Mouse (Mus musculus) MEL (cell line): Measurements from ENCODE around the gene Sppl3. TPM values are rescaled to one million over a fixed set of nuclear protein-coding genes. Genes with fewer than 3 reads are reported as not detected.

Source experiments
- DNase-seq: peaks from one replicate; pipeline ENCODE4 v3.0.0; 2011; ENCODE audit warnings: low read depth, low spot score
- H3K27ac ChIP-seq: 2 replicates; pipeline ENCODE4 v1.5.1; 2012; ENCODE audit warnings: low read depth, mild to moderate bottlenecking, control low read depth, low read length, moderate library complexity; ENCODE audit not compliant: control insufficient read depth
- H3K27me3 ChIP-seq, 2 experiments: fragments of 150-350 bp in 1 of 2; sonication (generic) in 1 of 2; 2 replicates each; pipeline ENCODE4 v1.6.1; 2012; ENCODE audit warnings: low read length in 2 of 2, mild to moderate bottlenecking in 2 of 2, improper control_type of control experiment in 1 of 2, moderate library complexity in 1 of 2; ENCODE audit not compliant: insufficient read depth in 2 of 2, control insufficient read depth in 1 of 2
- H3K36me3 ChIP-seq, 2 experiments: 2 replicates each; pipeline ENCODE4 v1.6.1; 2012 to 2014; ENCODE audit warnings: low read length in 2 of 2, improper control_type of control experiment in 1 of 2, inconsistent platforms in 1 of 2, mild to moderate bottlenecking in 1 of 2; ENCODE audit not compliant: insufficient read depth in 2 of 2, control insufficient read depth in 1 of 2
- H3K4me1 ChIP-seq, 2 experiments: fragments of 150-350 bp in 1 of 2; sonication (generic) in 1 of 2; 2 replicates each; pipeline ENCODE4 v1.6.1; 2012; ENCODE audit warnings: low read length in 2 of 2, improper control_type of control experiment in 1 of 2, mild to moderate bottlenecking in 1 of 2; ENCODE audit not compliant: insufficient read depth in 2 of 2, control insufficient read depth in 1 of 2
- H3K4me3 ChIP-seq, 2 experiments: fragments of 150-350 bp in 1 of 2; sonication (generic) in 1 of 2; 2 replicates each; pipeline ENCODE4 v1.5.1; 2012; ENCODE audit warnings: low read depth in 2 of 2, low read length in 2 of 2, mild to moderate bottlenecking in 2 of 2, moderate library complexity in 2 of 2, control low read depth in 1 of 2, improper control_type of control experiment in 1 of 2; ENCODE audit not compliant: control insufficient read depth in 1 of 2, insufficient read depth in 1 of 2
- H3K79me2 ChIP-seq: 2 replicates; pipeline ENCODE4 v1.6.1; 2012; ENCODE audit warnings: mild to moderate bottlenecking, low read length, moderate library complexity; ENCODE audit not compliant: control insufficient read depth, poor library complexity, insufficient read depth
- H3K9ac ChIP-seq: 2 replicates; pipeline ENCODE4 v1.6.1; 2012; ENCODE audit warnings: low read depth, mild to moderate bottlenecking, control low read depth, low read length, moderate library complexity; ENCODE audit not compliant: control insufficient read depth, poor library complexity, severe bottlenecking
- H3K9me3 ChIP-seq: fragments of 150-350 bp; sonication (generic); replicated peaks from 2 replicates; pipeline ENCODE4 v1.6.1; 2012; ENCODE audit warnings: mild to moderate bottlenecking, low read length, improper control_type of control experiment, moderate library complexity; ENCODE audit not compliant: insufficient read depth
- BHLHE40 ChIP-seq: IDR thresholded peaks from 2 replicates; pipeline ENCODE4 v1.6.1; 2012; ENCODE audit warnings: low read depth, mild to moderate bottlenecking, inconsistent platforms, low read length, improper control_type of control experiment, borderline replicate concordance
- CHD1 ChIP-seq: IDR thresholded peaks from 2 replicates; pipeline ENCODE4 v1.6.1; 2012; ENCODE audit warnings: low read depth, mild to moderate bottlenecking, inconsistent platforms, low read length, improper control_type of control experiment
- CTCF ChIP-seq, 3 experiments: IDR thresholded peaks in 2 of 3; conservative IDR thresholded peaks in 1 of 3; 2 replicates each; pipeline ENCODE4 v1.5.1; 2011 to 2012; ENCODE audit warnings: low read length in 3 of 3, low read depth in 2 of 3, mild to moderate bottlenecking in 2 of 3, improper control_type of control experiment in 1 of 3, inconsistent platforms in 1 of 3, mixed read lengths in 1 of 3, moderate library complexity in 1 of 3; ENCODE audit not compliant: control insufficient read depth in 1 of 3, insufficient read depth in 1 of 3, poor library complexity in 1 of 3, severe bottlenecking in 1 of 3
- E2F4 ChIP-seq: IDR thresholded peaks from 2 replicates; pipeline ENCODE4 v1.6.1; 2011; ENCODE audit warnings: low read depth, low read length, improper control_type of control experiment, borderline replicate concordance
- ELF1 ChIP-seq: IDR thresholded peaks from 2 replicates; pipeline ENCODE4 v1.6.1; 2014; ENCODE audit warnings: low read depth, mild to moderate bottlenecking, inconsistent platforms, low read length, improper control_type of control experiment, moderate library complexity
- EP300 ChIP-seq, 2 experiments: IDR thresholded peaks; 2 replicates each; pipeline ENCODE4 v1.6.1; 2011; ENCODE audit warnings: improper control_type of control experiment in 2 of 2, low read length in 2 of 2, low read depth in 1 of 2, mild to moderate bottlenecking in 1 of 2
- ETS1 ChIP-seq: IDR thresholded peaks from 2 replicates; pipeline ENCODE4 v1.6.1; 2012; ENCODE audit warnings: low read depth, mild to moderate bottlenecking, inconsistent platforms, low read length, improper control_type of control experiment, moderate library complexity
- GATA1 ChIP-seq: IDR thresholded peaks from 2 replicates; pipeline ENCODE4 v1.6.1; 2011; ENCODE audit warnings: low read depth, low read length, improper control_type of control experiment
- HCFC1 ChIP-seq: IDR thresholded peaks from 2 replicates; pipeline ENCODE4 v1.6.1; 2012; ENCODE audit warnings: low read depth, mild to moderate bottlenecking, inconsistent platforms, low read length, improper control_type of control experiment, moderate library complexity
- JUND ChIP-seq: IDR thresholded peaks from 2 replicates; pipeline ENCODE4 v1.6.1; 2011; ENCODE audit warnings: low read depth, mild to moderate bottlenecking, improper control_type of control experiment, low read length
- MAFK ChIP-seq: IDR thresholded peaks from 2 replicates; pipeline ENCODE4 v1.6.1; 2011; ENCODE audit warnings: low read depth, mild to moderate bottlenecking, low read length, improper control_type of control experiment, borderline replicate concordance
- MAX ChIP-seq: IDR thresholded peaks from 2 replicates; pipeline ENCODE4 v1.6.1; 2011; ENCODE audit warnings: low read length, improper control_type of control experiment
- MAZ ChIP-seq: IDR thresholded peaks from 2 replicates; pipeline ENCODE4 v1.6.1; 2012; ENCODE audit warnings: low read depth, mild to moderate bottlenecking, inconsistent platforms, low read length, improper control_type of control experiment
- MEF2A ChIP-seq: IDR thresholded peaks from 2 replicates; pipeline ENCODE4 v1.6.1; 2014; ENCODE audit warnings: low read depth, mild to moderate bottlenecking, inconsistent platforms, low read length, improper control_type of control experiment; ENCODE audit not compliant: poor library complexity, insufficient replicate concordance, severe bottlenecking; ENCODE audit errors: extremely low read depth
- MXI1 ChIP-seq: IDR thresholded peaks from 2 replicates; pipeline ENCODE4 v1.6.1; 2011; ENCODE audit warnings: mild to moderate bottlenecking, low read depth, low read length, improper control_type of control experiment
- MYC ChIP-seq: IDR thresholded peaks from 2 replicates; pipeline ENCODE4 v1.6.1; 2011; ENCODE audit warnings: low read depth, mild to moderate bottlenecking, low read length, improper control_type of control experiment, moderate library complexity
- NELFE ChIP-seq: IDR thresholded peaks from 2 replicates; pipeline ENCODE4 v1.6.1; 2011; ENCODE audit warnings: low read depth, low read length, improper control_type of control experiment
- NRF1 ChIP-seq: IDR thresholded peaks from 2 replicates; pipeline ENCODE4 v1.6.1; 2014; ENCODE audit warnings: low read depth, mild to moderate bottlenecking, inconsistent platforms, low read length, improper control_type of control experiment, moderate library complexity; ENCODE audit not compliant: poor library complexity, insufficient read depth, severe bottlenecking
- POLR2A ChIP-seq, 2 experiments: IDR thresholded peaks; 2 replicates each; pipeline ENCODE4 v1.6.1; 2011 to 2012; ENCODE audit warnings: low read length in 2 of 2, mild to moderate bottlenecking in 2 of 2, control low read depth in 1 of 2, improper control_type of control experiment in 1 of 2, low read depth in 1 of 2, moderate library complexity in 1 of 2; ENCODE audit not compliant: control insufficient read depth in 1 of 2, insufficient read depth in 1 of 2, poor library complexity in 1 of 2
- RAD21 ChIP-seq: IDR thresholded peaks from 2 replicates; pipeline ENCODE4 v1.6.1; 2011; ENCODE audit warnings: mild to moderate bottlenecking, low read depth, low read length, improper control_type of control experiment
- RCOR1 ChIP-seq: IDR thresholded peaks from 2 replicates; pipeline ENCODE4 v1.6.1; 2012; ENCODE audit warnings: low read depth, mild to moderate bottlenecking, inconsistent platforms, low read length, improper control_type of control experiment
- SIN3A ChIP-seq: IDR thresholded peaks from 2 replicates; pipeline ENCODE4 v1.6.1; 2012; ENCODE audit warnings: low read length, improper control_type of control experiment, inconsistent platforms
- SMC3 ChIP-seq: IDR thresholded peaks from 2 replicates; pipeline ENCODE4 v1.6.1; 2011; ENCODE audit warnings: low read depth, low read length, improper control_type of control experiment
- TAL1 ChIP-seq: IDR thresholded peaks from 2 replicates; pipeline ENCODE4 v1.6.1; 2012; ENCODE audit warnings: mild to moderate bottlenecking, inconsistent platforms, low read length, moderate library complexity, mixed read lengths
- TBP ChIP-seq: IDR thresholded peaks from 2 replicates; pipeline ENCODE4 v1.8.0; 2011; ENCODE audit warnings: low read depth, low read length, improper control_type of control experiment
- UBTF ChIP-seq: IDR thresholded peaks from 2 replicates; pipeline ENCODE4 v1.6.1; 2012; ENCODE audit warnings: low read depth, mild to moderate bottlenecking, inconsistent platforms, low read length, improper control_type of control experiment, moderate library complexity, borderline replicate concordance; ENCODE audit not compliant: insufficient read depth
- ZC3H11A ChIP-seq: IDR thresholded peaks from 2 replicates; pipeline ENCODE4 v1.6.1; 2012; ENCODE audit warnings: low read depth, mild to moderate bottlenecking, inconsistent platforms, low read length, improper control_type of control experiment
- ZKSCAN1 ChIP-seq: IDR thresholded peaks from 2 replicates; pipeline ENCODE4 v1.6.1; 2012; ENCODE audit warnings: low read depth, mild to moderate bottlenecking, inconsistent platforms, low read length, improper control_type of control experiment, moderate library complexity
- ZMIZ1 ChIP-seq: IDR thresholded peaks from 2 replicates; pipeline ENCODE4 v1.6.1; 2012; ENCODE audit warnings: low read depth, mild to moderate bottlenecking, inconsistent platforms, low read length, improper control_type of control experiment, moderate library complexity
- ZNF384 ChIP-seq: IDR thresholded peaks from 2 replicates; pipeline ENCODE4 v1.6.1; 2012; ENCODE audit warnings: low read depth, mild to moderate bottlenecking, inconsistent platforms, low read length, improper control_type of control experiment
- polyA plus RNA-seq, 2 experiments: library from polyadenylated mRNA; stranded (reverse) in 1 of 2; unstranded in 1 of 2; fragments of >175 nt in 1 of 2; fragments of >200 nt in 1 of 2; gene quantifications; 2 replicates each; pipeline versions ENCODE4 v1.2.1 to v1.2.4; 2012; ENCODE audit warnings: low replicate concordance in 2 of 2, low read depth in 1 of 2; ENCODE audit not compliant: insufficient read length in 2 of 2, insufficient read depth in 1 of 2, missing spikeins in 1 of 2
- total RNA-seq: library from RNA; depleted of rRNA; stranded (reverse); fragments of 300-350 nt; gene quantifications from 2 replicates; pipeline ENCODE4 v1.2.3, GENCODE M21; 2012

The Sppl3 gene
- total and polyA plus RNA-seq, 3 experiments: 25.8 to 50.9 TPM; not detected in 1

DNA sequence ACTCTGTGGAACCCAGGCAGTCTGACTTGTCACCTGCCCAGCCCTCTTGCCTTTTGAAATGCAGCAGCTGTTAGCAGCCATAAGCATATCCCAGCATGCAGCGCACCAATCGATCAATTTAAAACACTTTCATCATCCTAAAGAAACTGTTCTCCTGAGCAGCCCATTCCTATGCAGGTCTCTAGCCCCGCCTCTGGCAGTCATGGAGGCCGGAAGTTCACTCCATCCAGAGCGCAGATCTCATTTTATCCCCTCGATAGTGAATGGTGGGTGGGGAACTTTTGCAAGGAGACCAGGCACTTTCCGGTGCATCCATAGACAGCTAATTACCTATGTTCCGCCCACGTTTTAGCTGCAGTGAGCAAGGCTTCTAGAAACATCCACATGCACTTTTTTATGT lies 38.7 kb upstream of the Sppl3 start:
- Histone ChIP-seq H3K79me2 (no peaks in the 10 kb centered on the region), H3K27me3 (no peaks in the 10 kb centered on the region; a peak in 1 of 4 replicates), H3K9me3 (no peaks in the 10 kb centered on the region)
- TF ChIP-seq E2F4: no peak
- TF ChIP-seq SIN3A: no peak
- TF ChIP-seq NELFE: no peak
- TF ChIP-seq MYC: no peak
- no peak for TF ChIP-seq JUND
- TF ChIP-seq HCFC1: no peak
- TF ChIP-seq MAX: no peak
- no peak for TF ChIP-seq ZNF384
- no peak for TF ChIP-seq TBP
- no peak for TF ChIP-seq ZMIZ1
- no peak for TF ChIP-seq MAFK
- no peak for TF ChIP-seq ZKSCAN1
- TF ChIP-seq GATA1: no peak
- no peak for TF ChIP-seq ETS1
- TF ChIP-seq CTCF (IDR thresholded peaks at IDR 0.05 in 2 of 3, conservative IDR thresholded peaks at IDR 0.05 in 1 of 3; ENCODE audit: control insufficient read depth in 1 of 3, insufficient read depth in 1 of 3, low read depth in 2 of 3, low read length in 3 of 3, poor library complexity in 1 of 3, severe bottlenecking in 1 of 3): no peak
- TF ChIP-seq CHD1: no peak
- no peak for TF ChIP-seq EP300 (IDR thresholded peaks at IDR 0.05; ENCODE audit: low read depth in 1 of 2, low read length in 2 of 2)
- no peak for TF ChIP-seq SMC3
- TF ChIP-seq, all 39 proteins: peak for 0
- Histone ChIP-seq H3K27ac (no peak overlapping the region), H3K4me1 (no peaks in the 10 kb centered on the region), H3K4me3 (no peak overlapping the region), H3K36me3 (no peaks in the 10 kb centered on the region), H3K9ac (no peak overlapping the region)
- no peak for DNase-seq

DNA sequence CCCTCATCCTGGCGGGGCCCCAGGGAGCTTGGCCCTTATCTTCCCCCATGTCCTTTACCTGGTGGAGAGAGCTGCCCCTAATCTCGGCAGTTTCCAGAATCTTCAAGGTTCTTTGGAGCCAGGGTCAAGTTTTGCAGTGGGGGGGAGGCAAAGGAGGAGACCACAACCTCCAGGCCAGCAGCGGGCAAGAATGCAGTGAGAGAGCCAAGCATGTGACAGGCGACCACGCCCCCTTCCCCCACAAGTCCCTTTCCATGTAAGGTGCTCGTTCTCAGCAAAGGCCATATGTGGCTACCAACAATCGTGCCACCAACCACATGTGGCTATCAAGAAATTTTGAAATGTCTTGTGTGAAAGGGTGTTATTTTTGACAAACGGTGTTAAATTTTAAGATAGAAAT lies 37.8 kb upstream of the Sppl3 start:
- TF ChIP-seq NRF1: no peak
- TF ChIP-seq UBTF: no peak
- TF ChIP-seq MYC: no peak
- TF ChIP-seq JUND: no peak
- TF ChIP-seq RCOR1: no peak
- no peak for TF ChIP-seq ZC3H11A
- TF ChIP-seq MEF2A: no peak
- TF ChIP-seq RAD21: no peak
- TF ChIP-seq MAZ: no peak
- no peak for TF ChIP-seq SMC3
- TF ChIP-seq CHD1: no peak
- no peak for TF ChIP-seq MXI1
- no peak for TF ChIP-seq POLR2A (IDR thresholded peaks at IDR 0.05; ENCODE audit: control insufficient read depth in 1 of 2, insufficient read depth in 1 of 2, low read depth in 1 of 2, low read length in 2 of 2, poor library complexity in 1 of 2)
- no peak for TF ChIP-seq ELF1
- no peak for TF ChIP-seq TBP
- TF ChIP-seq TAL1: no peak
- TF ChIP-seq BHLHE40: no peak
- no peak for TF ChIP-seq HCFC1

More for the DNA sequence above, 37.8 kb upstream of the Sppl3 start:
- Histone ChIP-seq H3K9ac (no peak overlapping the region), H3K4me1 (no peaks in the 10 kb centered on the region), H3K4me3 (no peak overlapping the region), H3K9me3 (no peaks in the 10 kb centered on the region), H3K27ac (no peak overlapping the region), H3K36me3 (peaks cover 0 to 1% of the 10 kb centered on the region in 2 experiments; a peak in 2 of 4 replicates), H3K27me3 (no peaks in the 10 kb centered on the region; a peak in 1 of 4 replicates), H3K79me2 (no peaks in the 10 kb centered on the region)
- no peak for DNase-seq
